Mouse (Mus musculus) left cerebral cortex, adult 11 months (tissue): ENCODE results near the gene Fhit.

Experiments used
- DNase-seq: peaks from one replicate; pipeline ENCODE4 v3.0.0; 2022; ENCODE audit warnings: low spot score

Fhit gene

DNA sequence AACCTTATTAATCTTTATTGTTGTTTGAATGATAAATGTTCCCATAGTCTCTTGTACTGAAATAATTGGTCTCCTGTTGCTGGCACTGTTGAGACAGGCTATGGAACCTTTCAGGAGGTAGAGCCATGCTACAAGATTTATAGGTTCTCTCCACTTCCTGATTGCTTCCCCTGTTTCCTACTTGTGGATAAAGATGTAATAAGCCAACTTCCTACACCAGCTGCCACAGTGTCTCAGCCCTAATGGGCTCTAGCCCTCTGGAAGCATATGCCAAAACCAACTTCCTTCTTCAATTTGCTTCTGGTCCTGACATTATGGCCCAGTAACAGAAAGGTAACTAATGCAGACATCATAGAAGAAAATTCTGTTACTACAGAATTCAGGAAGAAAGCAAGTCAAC lies 652.6 kb downstream of the Fhit start:
- no peak for DNase-seq

DNA sequence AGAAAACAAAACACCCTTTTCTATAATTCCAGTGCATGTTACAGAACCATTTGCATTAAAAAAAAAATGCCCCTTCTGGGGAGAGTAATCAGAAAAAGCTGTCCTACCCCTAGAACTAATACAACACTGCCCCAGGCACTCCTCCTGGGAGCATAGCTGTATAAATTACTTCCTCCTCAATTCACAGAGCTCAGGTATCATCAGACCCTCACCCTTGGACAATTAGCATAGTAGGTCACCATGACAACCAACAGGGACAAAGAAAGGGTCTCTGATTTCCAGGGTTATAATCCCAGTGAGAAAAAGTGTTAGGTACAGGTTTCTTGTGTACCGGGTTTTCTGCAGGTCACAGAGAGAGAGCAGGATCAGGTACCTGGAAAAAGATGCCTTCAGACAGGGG lies 654.3 kb downstream of the Fhit start:
- no peak for DNase-seq

DNA sequence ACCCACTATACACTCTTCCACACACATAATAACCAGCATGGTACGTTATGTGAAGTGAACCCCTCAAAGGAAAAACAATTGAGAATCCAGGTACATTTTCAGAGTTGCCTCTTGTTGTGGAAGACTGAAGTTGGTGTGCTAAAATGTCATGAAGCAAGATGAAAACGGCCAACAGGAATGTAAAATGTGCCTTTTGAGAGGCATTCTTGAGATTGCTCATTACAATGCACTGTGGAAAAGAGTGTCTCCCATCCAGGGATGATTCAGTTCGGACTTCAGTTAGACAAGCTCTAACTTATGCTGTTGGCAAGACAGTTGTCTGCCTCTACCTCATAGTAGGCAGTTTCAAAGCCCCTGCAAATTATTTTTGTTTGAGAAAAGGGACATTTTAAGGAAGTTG lies 676.0 kb downstream of the Fhit start:
- DNase-seq: no peak

DNA sequence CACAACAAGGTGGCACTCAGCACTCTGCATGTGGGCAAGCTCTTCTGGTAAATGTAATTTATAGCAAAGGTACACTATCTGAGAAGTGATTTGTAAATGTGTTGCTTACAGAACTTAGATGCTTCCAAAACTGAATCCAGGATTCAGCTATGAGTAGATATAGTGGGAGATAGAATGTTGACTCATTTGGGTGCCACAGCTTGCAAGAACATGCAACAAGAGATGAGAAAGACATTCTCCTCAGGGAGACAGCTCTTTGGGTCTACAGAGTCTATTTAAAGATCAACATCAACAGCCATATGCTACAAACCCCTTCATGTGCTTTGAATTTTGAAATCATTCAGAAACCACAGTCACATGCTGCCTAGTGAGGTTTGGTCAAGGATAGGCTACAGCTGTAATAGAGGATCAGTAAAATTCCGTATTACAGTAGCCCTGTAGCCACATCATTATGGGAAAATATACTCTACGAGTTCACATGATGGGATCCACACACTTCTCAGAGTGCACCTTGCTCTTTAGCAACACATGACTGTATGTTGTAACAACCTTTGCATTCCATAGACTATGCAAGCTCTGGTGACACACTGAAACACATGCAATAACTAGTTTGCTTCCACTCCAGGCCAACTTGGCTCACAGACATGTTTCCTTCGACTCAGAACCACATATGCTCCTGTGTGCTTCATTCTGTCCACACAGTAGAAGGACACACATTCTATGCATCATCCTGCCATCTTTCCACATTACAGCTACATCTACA lies 678.8 kb downstream of the Fhit start:
- DNase-seq: no peak

DNA sequence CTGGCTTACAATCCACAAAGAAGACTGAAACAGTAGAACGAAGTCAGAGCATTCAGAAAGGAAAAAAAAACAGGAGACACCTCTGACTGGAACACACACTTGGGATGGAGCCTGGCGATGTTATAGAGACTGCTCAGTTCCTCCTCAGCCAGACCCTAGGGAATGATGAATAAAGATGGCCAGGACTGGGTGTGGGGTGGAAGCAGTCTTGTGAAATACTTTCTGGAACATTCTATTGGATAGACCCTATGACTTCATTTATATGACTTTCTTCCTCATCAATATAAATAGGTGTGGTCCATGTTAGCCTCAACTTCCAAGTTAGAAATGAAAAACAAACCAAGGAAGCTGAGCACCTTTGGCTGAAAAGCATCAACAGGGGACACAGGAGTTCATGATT lies 680.5 kb downstream of the Fhit start:
- no peak for DNase-seq

DNA sequence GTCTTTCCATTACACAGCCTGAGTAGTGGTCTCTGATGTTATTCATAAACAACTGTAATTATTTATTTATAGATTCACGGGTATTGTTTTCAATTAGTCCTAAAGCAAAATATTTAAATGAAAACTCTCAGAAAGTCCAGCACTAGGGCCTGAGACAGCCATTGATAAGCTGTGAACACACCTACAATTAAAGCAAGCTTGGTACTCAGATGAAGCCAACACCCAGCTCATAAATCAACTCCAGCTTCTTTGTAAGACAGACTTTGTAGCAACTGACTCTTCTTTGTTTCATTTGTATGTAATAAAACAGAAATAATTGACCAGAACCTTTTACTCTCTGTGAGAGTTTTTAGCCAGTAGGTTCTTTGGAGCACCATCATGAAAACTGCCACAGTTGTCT lies 681.2 kb downstream of the Fhit start:
- DNase-seq: no peak

DNA sequence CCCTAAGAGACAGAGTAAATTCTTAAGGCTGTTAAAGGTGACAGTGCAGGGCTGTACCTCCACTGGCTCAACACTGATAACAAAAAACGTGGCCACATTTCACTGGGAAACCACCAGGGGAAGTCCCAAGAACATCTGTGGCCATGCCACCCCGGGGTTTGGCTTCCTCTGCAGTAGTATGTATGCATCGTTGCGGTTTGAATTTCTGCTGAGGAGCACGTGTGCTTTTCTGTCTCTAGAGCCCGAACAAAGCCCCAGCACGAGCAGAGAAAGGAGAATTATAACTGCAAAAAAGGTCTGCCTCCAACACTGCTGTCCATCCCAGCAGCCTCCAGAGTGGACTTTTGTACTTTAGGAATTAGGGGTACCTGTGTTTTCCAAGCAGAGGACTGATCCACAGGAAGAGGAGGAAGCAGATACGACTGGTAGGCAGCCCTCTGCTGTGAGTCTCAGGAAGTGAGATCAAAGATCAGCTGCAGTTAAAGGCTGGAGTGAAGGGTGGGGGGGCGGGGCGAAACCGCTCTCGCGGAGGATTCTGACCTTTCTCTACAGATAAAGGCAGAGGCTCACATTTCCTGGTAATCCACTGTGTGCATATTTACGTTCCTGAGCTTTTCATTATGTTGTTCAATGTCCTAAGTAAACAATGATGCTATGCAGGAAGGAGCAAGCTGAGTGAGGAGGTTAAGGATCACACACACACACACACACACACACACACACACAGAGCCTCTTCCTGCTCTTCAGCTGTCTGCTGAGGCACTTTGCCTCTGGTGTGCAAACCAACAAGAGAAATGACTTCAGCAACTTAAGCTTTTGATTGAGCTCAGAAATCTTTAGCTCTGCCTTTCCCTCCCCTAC lies 708.6 kb downstream of the Fhit start:
- DNase-seq: no peak

DNA sequence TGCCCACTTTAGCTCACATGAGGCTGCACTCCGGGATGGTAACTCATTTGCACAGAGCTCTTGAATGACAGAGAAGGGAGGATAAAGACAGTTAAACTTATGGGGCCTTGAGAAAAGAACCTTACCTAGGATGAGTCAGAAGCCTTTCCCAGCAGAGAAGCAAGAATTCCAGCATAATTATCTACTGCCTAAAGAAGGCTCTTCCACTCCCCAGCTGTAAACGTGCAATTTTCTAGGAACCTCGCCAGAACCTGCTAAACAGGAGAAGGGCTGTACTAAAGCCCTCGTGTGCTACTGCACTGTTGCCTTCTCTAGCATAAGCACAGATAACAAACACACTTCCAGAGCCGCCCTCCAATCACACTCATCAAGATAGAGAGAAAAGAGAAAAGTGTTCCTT lies 709.6 kb downstream of the Fhit start:
- DNase-seq: no peak

DNA sequence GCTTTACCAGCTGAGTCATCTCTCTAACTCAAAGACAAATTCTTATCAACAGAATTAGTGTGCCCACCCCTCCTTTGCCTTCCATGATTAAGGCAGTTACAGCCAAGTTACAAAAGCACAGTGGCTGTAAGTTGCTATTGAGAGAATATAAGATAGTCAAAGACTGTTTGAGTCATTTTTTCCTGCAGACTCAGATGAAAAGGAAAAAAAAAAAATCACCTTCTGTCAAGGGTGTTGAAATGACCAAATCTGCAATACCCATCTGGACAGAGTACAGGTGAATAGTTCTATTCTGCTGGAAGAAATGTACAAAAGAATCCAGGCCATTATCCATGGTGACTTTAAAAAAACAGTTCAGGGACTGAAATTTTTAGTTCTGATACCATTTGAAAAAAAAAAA lies 716.5 kb downstream of the Fhit start:
- DNase-seq: no peak

DNA sequence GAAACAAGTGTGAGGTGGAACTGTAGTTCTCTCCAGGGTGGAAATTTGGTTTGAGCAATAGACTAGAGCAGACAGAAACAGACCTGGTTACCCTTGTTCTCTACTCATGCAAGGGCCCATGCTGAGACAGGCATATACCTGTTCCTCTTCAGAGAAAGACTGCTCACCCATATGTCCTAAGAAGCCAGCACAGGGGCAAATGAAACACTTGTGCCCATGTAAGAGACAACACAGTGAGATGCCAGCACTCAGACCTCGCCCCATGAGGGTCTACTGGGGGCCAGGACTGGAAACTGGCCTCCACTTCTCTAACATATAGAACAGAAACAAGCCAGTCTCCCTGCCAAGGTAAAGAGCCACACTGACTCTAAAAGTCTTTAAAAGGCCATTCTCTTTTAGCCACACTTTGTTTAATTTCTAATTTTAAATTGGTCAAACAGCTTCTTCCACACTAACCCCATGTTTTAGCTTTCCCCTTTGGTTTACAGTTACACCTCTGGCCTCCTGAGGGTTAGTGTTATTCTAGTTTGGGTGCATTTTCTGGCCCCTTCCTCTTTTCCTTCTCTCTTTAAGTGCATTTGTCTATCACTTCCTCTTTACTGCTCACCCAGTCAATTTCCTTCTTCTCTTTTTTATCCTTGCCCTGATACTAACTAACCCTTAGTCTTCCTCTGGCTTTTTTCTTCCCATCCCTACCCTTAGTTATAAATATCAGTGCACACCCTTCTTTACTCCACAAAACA lies 722.7 kb downstream of the Fhit start:
- no peak for DNase-seq

DNA sequence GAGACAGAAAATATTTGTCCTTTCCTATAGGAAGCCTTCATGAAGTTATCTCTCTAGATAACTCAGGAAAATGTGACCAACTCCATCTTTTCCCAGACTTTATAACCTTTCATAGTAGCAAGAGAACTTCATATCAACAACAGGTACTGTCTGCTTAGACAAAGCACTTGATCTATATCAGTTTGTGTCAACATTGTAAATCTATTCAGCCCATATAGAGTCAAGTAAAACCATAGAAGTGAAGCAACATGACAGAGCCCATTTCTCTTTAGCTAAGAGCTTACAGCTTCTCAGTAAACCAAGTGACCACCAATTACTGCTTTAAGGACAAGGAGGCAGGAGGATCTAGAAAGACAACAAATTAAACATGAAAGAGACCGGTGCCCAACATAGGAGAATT lies 725.6 kb downstream of the Fhit start:
- no peak for DNase-seq

DNA sequence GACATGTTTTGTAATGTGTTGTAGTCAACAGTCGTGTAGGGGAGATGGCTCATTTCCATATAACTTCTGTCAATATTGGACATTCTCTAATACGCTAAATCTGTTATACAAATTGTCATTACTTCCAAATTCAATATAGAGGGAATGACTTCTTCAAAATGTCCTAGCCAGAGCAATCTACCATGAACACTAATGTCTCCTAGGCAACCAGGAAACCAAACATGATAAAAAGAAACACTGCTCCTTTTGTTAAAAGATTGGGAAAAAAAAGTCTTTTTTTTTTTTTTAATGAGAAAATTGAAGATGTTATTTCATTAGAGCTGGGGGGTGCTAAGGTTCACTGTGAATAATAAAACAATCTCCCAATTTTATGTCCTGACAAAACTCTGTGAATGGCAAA lies 729.3 kb downstream of the Fhit start:
- no peak for DNase-seq

DNA sequence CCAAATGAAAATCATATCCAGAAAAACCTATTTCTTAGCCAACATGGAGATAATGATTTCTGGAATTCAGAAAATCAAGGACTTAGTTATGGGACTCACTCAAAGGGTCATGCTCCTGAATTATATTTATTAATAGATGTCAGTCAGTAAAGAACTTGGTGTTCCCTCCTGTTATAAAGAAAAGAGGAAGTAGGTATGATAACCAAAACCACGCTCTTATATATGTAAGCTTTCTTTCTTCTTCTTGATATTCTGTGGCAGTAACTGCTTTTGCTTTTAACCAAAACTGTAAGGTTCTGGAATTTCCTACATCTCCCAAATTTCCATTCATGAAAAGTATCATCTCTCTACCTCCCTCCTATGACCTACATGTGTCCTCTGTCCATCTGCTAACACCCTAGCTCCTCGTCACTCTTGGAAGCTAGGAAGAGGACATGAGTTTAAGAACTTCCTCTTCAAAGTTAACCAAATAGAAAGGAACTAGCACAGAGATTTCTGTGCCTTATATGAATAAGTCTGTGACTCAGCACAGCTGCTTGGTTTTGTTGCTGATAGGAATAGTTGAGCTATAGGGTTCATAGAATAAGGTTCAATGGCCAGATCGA lies 731.3 kb downstream of the Fhit start:
- no peak for DNase-seq

DNA sequence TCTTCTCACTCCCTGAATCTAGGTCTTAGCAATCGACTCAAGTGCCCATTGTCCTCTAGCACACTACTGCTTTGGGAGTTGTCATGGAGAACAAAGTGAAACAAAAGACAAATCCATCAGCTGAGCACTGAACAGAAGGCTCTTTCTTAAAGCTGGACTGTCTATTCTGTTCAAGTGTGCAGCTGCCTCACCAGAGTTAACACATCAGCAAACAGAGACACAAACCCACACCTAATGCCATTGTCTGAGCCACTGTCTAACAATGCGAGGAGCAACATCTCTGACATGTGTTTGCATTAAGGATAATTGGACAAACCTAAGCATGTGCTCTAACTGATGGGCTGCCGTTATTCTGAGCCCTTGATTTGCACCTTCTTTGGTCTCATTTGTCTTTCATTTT lies 738.3 kb downstream of the Fhit start:
- no peak for DNase-seq

DNA sequence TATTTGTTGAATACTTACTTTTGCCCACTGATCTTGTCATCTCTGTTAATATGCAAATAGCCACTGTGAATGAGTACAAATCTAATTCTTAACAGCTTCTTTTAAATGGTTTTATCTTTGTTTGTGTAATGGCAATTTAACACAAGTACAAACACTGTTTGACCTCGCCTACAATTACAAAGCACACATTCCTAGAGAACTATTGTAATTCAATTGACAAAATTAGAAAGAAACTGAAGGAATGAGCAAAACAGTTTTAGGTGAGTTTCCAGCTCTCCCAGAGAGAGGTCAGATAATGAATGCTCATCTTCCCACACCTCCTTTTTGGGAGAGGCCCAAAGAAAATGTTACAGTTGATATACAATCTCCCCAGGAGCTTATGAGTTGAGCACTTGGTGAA lies 739.6 kb downstream of the Fhit start:
- DNase-seq: no peak

DNA sequence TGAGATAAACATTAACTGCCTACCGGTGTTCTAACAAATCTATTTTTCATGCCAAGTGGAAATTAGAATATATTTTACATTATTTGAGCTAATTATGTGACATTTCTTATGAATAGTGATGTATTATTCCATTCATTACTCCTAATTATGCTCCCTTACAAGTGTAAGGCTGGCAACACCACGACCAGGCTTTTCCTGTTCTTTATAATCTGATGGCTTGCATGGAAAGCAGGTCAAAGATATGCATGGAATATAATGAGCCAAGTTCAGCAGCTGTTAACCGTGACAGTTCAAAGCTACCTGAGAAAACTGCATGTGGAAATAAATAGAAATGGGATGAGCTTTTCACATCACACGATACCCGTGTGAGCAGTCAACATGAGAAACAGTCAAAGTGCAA lies 746.8 kb downstream of the Fhit start:
- DNase-seq: no peak

DNA sequence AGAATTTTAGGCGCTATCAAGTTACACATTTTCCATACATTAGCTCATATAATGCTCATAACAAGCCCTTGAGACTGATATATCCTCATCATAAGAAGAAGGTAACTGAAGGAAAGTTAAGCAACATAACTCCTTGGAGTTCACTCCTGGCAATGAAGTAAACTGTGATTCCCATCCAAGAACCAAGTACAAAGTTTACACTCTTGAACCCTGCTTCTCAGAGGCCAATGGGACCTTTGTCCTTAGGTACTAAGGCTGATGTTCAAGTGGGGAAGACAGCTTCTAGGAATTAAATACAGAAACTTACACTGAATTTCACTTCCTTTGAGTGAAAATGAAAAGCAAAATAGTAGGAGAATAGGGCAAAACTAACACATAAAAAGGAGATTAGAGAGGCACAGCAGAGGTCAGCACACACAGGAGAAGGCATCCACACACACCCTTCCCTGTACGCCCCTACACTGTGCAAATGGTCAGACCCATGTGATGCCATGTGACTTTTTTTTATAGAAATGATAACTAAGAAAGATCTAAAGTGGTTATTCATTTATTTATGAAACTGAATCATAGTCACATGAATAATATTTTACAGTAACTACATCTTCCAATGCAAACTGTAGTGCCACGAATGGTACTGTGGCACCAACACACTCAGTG lies 752.4 kb downstream of the Fhit start:
- DNase-seq: no peak

DNA sequence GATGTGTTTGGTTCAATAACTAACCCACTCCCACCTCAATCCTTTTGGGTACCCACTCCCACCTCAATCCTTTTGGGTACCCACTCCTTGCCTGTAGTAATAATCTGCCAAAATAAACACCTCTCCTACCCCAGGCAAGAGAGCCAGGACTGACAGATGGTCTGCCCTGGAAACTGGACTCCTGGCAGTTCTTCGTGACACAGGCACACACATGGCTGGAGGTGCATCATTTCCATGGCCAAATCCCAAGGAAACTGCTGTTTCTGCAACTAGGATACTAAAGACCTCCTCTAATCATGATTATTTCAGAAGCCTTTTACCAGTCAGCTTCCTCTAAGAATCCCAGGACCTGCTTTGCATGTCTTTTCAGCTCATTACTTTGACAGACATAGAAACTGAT lies 756.5 kb downstream of the Fhit start:
- DNase-seq: no peak

DNA sequence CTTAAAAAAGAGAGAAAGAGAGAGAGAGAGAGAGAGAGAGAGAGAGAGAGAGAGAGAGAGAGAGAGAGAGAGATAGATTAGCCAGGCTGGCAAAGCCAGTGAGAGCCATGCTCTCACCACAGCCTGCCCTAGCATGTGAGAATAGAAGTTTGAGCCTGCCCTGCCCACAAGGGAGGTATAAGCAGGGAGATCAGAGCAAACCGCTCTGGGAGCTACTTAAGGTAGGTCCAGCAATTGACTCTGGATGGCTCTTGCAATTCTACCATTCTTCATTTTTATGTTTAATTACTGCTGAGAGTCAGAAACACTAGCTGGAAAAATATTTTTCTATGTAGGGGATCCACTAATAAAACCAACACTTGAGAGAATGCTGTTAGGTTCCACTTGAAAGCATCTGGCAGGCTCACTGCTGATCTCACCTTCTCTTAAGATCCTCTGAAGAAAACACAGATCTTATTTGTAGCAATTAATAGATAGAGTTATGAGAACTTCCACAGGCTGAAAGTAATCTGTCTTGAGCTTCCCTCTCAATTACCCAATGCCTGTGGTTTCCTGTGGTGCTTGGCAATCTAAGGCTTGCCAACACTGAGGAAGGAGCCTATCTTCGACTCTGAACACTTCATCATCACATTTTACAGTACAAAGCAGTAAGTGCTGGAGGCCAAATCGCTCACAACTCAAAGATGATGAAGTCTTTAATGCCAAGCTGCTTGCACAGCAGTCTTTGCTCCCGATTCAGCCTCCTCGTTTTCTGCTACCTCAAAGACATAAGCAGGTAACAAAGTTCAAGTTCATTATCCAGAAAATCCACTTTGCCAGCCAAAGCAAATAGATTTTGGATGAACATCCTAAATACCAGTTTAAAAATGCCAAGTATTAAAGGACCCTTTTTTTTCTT lies 793.8 kb downstream of the Fhit start:
- DNase-seq: no peak

DNA sequence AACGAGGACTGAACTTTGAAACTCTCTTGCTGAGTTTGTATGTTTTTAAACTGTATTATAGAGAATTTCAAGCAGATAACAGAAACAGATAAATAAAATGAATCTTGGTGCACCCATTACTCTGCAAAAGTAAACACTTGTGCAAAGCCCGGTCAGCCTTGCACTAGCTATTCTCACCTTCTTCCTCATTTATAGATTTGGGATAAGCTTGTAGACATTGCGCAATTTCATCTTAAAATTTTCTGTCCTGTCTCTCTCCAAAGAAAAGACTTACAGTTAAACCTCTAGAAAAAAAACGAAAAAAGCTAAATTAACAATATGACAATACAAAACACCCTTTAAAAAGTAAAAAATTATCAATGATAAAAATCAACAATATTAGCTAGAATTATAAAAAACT lies 795.0 kb downstream of the Fhit start:
- DNase-seq: no peak

DNA sequence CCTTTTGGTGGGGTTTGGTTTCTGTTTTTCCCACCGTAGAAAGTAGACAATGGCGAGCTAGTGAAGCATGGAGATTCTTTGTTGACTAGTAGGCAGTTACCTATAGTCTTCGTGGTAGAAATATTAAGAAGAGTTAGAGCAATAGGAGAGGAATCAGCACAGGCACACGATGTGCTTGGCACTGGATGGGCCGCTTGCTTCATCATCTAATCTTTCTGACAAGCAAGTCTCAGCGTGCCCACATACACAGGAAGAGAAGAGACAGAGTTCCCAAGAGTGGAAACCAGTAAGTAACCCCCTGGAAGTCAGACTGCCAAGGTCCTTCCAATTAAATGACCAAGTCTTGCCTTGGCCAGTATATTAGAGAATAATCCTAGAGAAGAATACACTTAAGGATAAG lies 797.6 kb downstream of the Fhit start:
- no peak for DNase-seq
